Comparison of ENCODE assay signal across 16 mouse cellular contexts in the genomic region with DNA sequence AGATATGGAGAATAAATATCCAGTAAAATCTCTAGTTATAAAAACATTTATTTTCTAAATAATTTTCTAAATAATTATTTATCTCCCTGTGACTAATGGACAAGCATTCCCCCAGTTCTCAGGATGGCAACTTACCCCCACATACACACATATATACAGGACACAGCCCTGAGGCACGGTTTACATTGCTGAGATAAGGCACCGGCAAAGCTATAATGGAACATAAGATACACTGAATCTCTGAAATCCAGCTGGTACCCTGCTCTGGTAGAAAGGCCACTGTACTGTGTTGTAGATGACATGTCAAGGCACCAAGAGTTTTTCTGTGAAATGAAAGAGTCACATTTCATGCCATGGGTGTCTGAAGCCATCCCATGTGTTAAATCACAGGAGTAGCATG. TPM values are rescaled to one million over a fixed set of nuclear protein-coding genes. Genes with fewer than 3 reads are reported as not detected.
"Had no signal": no experiment of that assay in that cellular context is flagged by ENCODE, and none has a peak within 500 bp of the region (broad histone marks: within the 10 kb centered on the region; RNA-seq: fewer than 3 reads in every experiment).

No protein-coding gene starts in this region.

- ATAC-seq: intestine, embryonic 15.5 days had no signal

- DNase-seq: kidney, adult 18-20 months; kidney, postnatal 10 days; kidney, postnatal 4 days; lung, postnatal 14 days; right cerebral cortex, postnatal 14 days; thymus, postnatal 36 days had no signal

- H3K36me3 ChIP-seq: intestine, embryonic 15.5 days; limb, embryonic 10.5 days; lung, embryonic 15.5 days had no signal

- H3K9me3 ChIP-seq: intestine, embryonic 15.5 days; limb, embryonic 10.5 days; lung, embryonic 15.5 days had no signal

- H3K4me2 ChIP-seq: intestine, embryonic 15.5 days; lung, embryonic 15.5 days had no signal

- H3K4me3 ChIP-seq: intestine, embryonic 15.5 days; layer of hippocampus, adult 2 months; limb, embryonic 10.5 days; lung, embryonic 15.5 days had no signal

- H3K9ac ChIP-seq: intestine, embryonic 15.5 days; lung, embryonic 15.5 days had no signal

- H3K27ac ChIP-seq: intestine, embryonic 15.5 days; layer of hippocampus, adult 2 months; limb, embryonic 10.5 days; lung, embryonic 15.5 days had no signal

RNA-seq across cellular contexts. Expression of a gene that starts 39.2 kb away (rescaled TPM):
- total RNA-seq: left cerebral cortex, postnatal 10 days; megakaryocyte-erythroid progenitor cell, adult 5-6 weeks had no signal
- polyA plus RNA-seq: intestine, embryonic 15.5 days; limb, embryonic 10.5 days; liver, embryonic 16.5 days; lung, embryonic 15.5 days; neural tube, embryonic 14.5 days; stomach, embryonic 16.5 days; thymus, postnatal 0 days had no signal

RNA-seq across cellular contexts. Expression of a gene that starts 40.9 kb away (rescaled TPM):
- total RNA-seq: megakaryocyte-erythroid progenitor cell, adult 5-6 weeks had no signal
- polyA plus RNA-seq: limb, embryonic 10.5 days; liver, embryonic 16.5 days; thymus, postnatal 0 days had no signal
